Mouse (Mus musculus): ENCODE results near the gene Defb28.

Gene Defb28

DNA sequence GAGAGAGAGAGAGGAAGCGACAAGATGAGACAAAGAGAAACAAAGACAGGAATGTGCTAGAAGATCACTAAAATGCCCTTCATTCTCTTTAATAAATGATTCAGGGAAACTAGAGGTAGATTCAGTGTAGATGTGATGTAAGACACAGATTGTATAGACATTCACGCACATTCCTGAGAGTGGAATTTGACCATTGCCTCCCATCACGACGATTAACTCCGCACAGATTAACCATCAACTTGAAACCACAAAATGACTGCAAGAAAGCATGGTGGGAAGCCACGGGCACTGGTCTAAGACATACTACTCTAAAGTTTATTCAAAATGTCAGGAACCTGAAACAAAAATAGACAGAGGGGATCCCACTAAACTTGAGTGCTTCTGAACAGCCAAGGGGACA is 52.3 kb downstream of the Defb28 start:
- Histone ChIP-seq H3K9me3 (ENCODE audit: low read length) (peaks cover 5% of the 10 kb centered on the region; the same call in 1 of the 2 replicates), H3K27me3 (ENCODE audit: insufficient read depth, low read length) (peaks cover 5% of the 10 kb centered on the region; the same call in 1 of the 2 replicates), H3K4me1 (replicated peaks; ENCODE audit: low read depth, low read length) (no peaks in the 10 kb centered on the region), H3K36me3 (ENCODE audit: insufficient read depth, low read length) (no peaks in the 10 kb centered on the region), H3K4me3 (replicated peaks; ENCODE audit: low read length) (no peak overlapping the region)
- TF ChIP-seq NANOG (IDR thresholded peaks at IDR 0.05; ENCODE audit: borderline replicate concordance, low read length): no peak
- no peak for TF ChIP-seq CTCF (conservative IDR thresholded peaks at IDR 0.05; ENCODE audit: low read length)
- TF ChIP-seq POU5F1 (IDR thresholded peaks at IDR 0.05; ENCODE audit: borderline replicate concordance, low read length): no peak
